Mouse (Mus musculus) lung, postnatal 0 days (tissue): ENCODE measurements around the gene Cdc42ep1. TPM values are rescaled to one million over a fixed set of nuclear protein-coding genes. Genes with fewer than 3 reads are reported as not detected.
A peak's percentile ranks its signal among the peaks of the same experiment; 100 is the strongest.
"Not testable (repeated sequence)": the region's sequence is repeated elsewhere in the genome, so short reads cannot be mapped to it uniquely, and the experiment has no call there.

Experiments used
- ATAC-seq: fragments of 200-750 bp; cut with Nextera tagmentation; 2 replicates; pipeline ENCODE4 v1.8.0; 2017; ENCODE audit warnings: moderate library complexity
- DNase-seq: peaks from one replicate; pipeline ENCODE4 v3.0.0-alpha.2; 2016; ENCODE audit warnings: low spot score
- H3K27ac ChIP-seq: fragments of 300-500 bp; sonication (generic); 2 replicates; pipeline ENCODE4 v1.5.1; 2014; ENCODE audit warnings: antibody characterized with exemption, mild to moderate bottlenecking, low read length, mixed read lengths
- H3K27me3 ChIP-seq: fragments of 300-500 bp; sonication (generic); replicated peaks from 2 replicates; pipeline ENCODE4 v1.6.1; 2014; ENCODE audit warnings: low read length, mixed read lengths; ENCODE audit not compliant: insufficient read depth
- H3K36me3 ChIP-seq: fragments of 300-500 bp; sonication (generic); 2 replicates; pipeline ENCODE4 v1.6.1; 2014; ENCODE audit warnings: low read length, mixed read lengths; ENCODE audit not compliant: insufficient read depth
- H3K4me1 ChIP-seq: fragments of 300-500 bp; sonication (generic); 2 replicates; pipeline ENCODE4 v1.6.1; 2014; ENCODE audit warnings: antibody characterized with exemption, low read depth, low read length, mixed read lengths; ENCODE audit not compliant: insufficient read depth
- H3K4me2 ChIP-seq: fragments of 300-500 bp; sonication (generic); replicated peaks from 2 replicates; pipeline ENCODE4 v1.6.1; 2014; ENCODE audit warnings: low read depth, mild to moderate bottlenecking, low read length, moderate library complexity, mixed read lengths
- H3K4me3 ChIP-seq: fragments of 300-500 bp; sonication (generic); 2 replicates; pipeline ENCODE4 v1.5.1; 2014; ENCODE audit warnings: low read depth, low read length
- H3K9ac ChIP-seq: fragments of 300-500 bp; sonication (generic); replicated peaks from 2 replicates; pipeline ENCODE4 v1.6.1; 2014; ENCODE audit warnings: low read depth, mild to moderate bottlenecking
- H3K9me3 ChIP-seq: fragments of 300-500 bp; sonication (generic); 2 replicates; pipeline ENCODE4 v1.6.1; 2016; ENCODE audit warnings: low read length, mixed read lengths
- CTCF ChIP-seq: IDR thresholded peaks from 2 replicates; pipeline ENCODE4 v1.5.1; 2016; ENCODE audit warnings: antibody characterized with exemption, mild to moderate bottlenecking
- EP300 ChIP-seq: IDR thresholded peaks from 2 replicates; pipeline ENCODE4 v1.6.1; 2016; ENCODE audit warnings: antibody characterized with exemption, mild to moderate bottlenecking, control low read depth
- WGBS: fragments of 180-500 bp; shearing (Covaris S2); extraction: QIAGEN DNeasy Blood & Tissue Kit; methylation state at CpG from one replicate; pipeline ENCODE4 v1.1.7; 2014; 5-methylcytosine and 5-hydroxymethylcytosine counted together
- polyA plus RNA-seq: library from polyadenylated mRNA; unstranded; fragments of >200 nt; fragmentation: Nextera tagmentation; extraction: Ambion mirVana; gene quantifications from 2 replicates; pipeline ENCODE4 v1.2.1, GENCODE M21; 2015

Gene Cdc42ep1
- polyA plus RNA-seq, 1 experiment from 2014 or later = 109 TPM

DNA sequence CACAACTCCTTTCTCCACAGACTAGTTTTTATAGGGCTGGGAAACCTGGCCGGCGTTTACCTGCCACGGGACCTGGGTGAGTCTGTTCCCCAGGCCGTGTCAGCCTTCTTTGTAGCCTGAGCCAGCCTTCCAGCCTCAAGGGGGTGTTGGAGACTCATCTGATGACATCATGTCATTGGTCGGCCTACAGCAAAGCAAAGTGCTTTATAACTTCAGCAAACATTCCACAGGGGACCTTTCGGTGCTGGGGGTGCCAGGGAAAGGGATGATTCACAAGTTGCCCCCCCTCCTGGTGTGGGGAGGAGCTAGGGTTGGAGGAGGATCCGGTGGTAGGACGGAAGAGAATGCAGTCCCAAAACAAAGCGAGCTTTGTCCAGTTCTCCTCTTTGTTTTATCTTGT lies 2.4 kb downstream of the Cdc42ep1 start:
- H3K4me1 ChIP-seq = peaks cover 41% of the 10 kb centered on the region
- H3K4me2 ChIP-seq = peak overlapping the region; percentile 78
- peak overlapping the region; percentile 76 for H3K4me3 ChIP-seq
- H3K9ac ChIP-seq = peak overlapping the region; percentile 93
- WGBS = 9% methylated on average over 9 of the region's 9 CpGs
- peaks cover 24% of the 10 kb centered on the region; the same call in 1 of the 2 replicates for H3K36me3 ChIP-seq
- TF ChIP-seq EP300 (peak; percentile 39; the same call in 1 of the 2 replicates), CTCF (peak; percentile 52)
- no peaks in the 10 kb centered on the region for H3K27me3 ChIP-seq
- H3K9me3 ChIP-seq = no peaks in the 10 kb centered on the region
- peak overlapping the region; percentile 97 for H3K27ac ChIP-seq
- DNase-seq (peak; percentile 95), ATAC-seq (peak; percentile 41)

DNA sequence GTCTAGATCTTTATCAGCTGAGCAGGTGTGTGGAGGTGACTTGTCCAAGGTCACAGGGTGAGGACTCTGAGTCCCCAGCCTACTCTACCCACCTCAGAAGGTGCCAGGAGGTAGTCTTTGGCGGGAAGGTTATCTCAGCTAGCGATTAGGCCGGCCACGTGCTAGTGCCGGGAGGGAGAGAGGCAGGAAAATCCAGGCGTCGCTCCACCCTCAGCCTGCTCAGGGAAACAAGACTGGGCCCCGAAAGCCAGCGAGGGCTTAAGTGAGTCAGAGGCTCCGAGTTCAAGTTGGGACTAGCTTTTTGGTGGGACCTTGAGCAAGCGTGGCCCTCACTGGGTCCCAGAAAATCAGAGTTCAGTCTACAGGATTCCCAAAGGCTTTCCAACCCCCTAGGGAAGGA lies 2.9 kb downstream of the Cdc42ep1 start:
- H3K27me3 ChIP-seq = no peaks in the 10 kb centered on the region
- no peak for ATAC-seq
- DNase-seq = peak; percentile 43
- H3K9me3 ChIP-seq = no peaks in the 10 kb centered on the region
- peaks cover 24% of the 10 kb centered on the region; the same call in 1 of the 2 replicates for H3K36me3 ChIP-seq
- WGBS = 27% methylated on average over 11 of the region's 11 CpGs
- peak overlapping the region; percentile 76 for H3K4me3 ChIP-seq
- H3K27ac ChIP-seq = peak overlapping the region; percentile 97
- no peak for TF ChIP-seq CTCF
- no peak for TF ChIP-seq EP300
- peaks cover 38% of the 10 kb centered on the region for H3K4me1 ChIP-seq
- H3K4me2 ChIP-seq = peak overlapping the region; percentile 78
- peak overlapping the region; percentile 44 for H3K9ac ChIP-seq

DNA sequence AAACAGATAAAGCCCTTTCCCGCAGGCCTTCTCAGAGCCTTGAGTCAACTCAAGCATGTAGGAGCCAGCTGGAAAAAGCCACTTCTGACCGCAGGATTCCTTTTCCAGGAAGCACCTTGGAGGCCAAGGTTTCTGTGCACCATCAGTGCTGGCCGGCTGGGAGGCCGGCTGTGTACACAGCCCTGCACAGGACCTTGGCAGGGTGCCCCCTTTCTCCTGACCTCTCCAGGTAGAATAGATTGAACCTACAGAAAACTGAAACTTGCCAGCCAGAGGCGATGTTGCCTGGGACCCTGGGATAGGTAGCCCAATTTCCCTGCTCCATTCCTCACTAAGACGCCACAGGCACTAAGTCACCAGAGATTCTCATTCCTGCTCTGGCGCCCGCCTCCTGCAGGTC lies 3.4 kb downstream of the Cdc42ep1 start:
- Histone ChIP-seq H3K4me1 (peaks cover 35% of the 10 kb centered on the region), H3K9me3 (no peaks in the 10 kb centered on the region), H3K9ac (peak overlapping the region; percentile 44), H3K4me3 (peak overlapping the region; percentile 76), H3K27ac (peak overlapping the region; percentile 97), H3K4me2 (peak overlapping the region; percentile 78), H3K27me3 (no peaks in the 10 kb centered on the region), H3K36me3 (peaks cover 24% of the 10 kb centered on the region; the same call in 1 of the 2 replicates)
- WGBS = 39% methylated on average over 8 of the region's 8 CpGs
- no peak for ATAC-seq
- TF ChIP-seq CTCF = peak; percentile 6; the same call in 1 of the 2 replicates
- TF ChIP-seq EP300 = no peak; the same call in 1 of the 2 replicates
- DNase-seq = peak; percentile 67

DNA sequence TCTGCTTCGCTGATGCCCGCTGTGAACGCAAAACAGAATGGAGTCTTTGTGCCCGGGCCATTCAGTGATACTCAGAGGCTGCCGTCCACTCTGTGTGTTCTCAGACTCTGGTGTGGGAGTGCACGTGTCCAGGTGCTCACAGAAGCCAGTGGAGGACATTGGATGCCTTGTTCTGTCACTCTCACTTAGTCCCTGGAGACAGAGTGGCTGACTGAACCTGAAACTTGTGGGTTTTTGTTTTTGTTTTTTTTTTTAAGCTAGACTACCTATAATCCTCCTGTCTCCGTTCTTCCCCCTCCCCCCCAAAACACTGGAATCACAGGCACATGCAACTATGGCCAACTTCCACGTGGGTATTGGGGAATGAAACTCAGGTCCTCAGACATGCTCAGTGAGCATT lies 3.9 kb downstream of the Cdc42ep1 start:
- peak overlapping the region; percentile 78 for H3K4me2 ChIP-seq
- no peak for DNase-seq
- peaks cover 35% of the 10 kb centered on the region for H3K4me1 ChIP-seq
- H3K9ac ChIP-seq = no peak overlapping the region
- no peak for ATAC-seq
- H3K27ac ChIP-seq = peak overlapping the region; percentile 97
- H3K27me3 ChIP-seq = no peaks in the 10 kb centered on the region
- H3K9me3 ChIP-seq = no peaks in the 10 kb centered on the region
- WGBS = 59% methylated on average over 8 of the region's 8 CpGs
- no peak for TF ChIP-seq EP300
- no peak for TF ChIP-seq CTCF
- H3K36me3 ChIP-seq = peaks cover 24% of the 10 kb centered on the region; the same call in 1 of the 2 replicates
- H3K4me3 ChIP-seq = peak overlapping the region; percentile 76; the same call in 1 of the 2 replicates

DNA sequence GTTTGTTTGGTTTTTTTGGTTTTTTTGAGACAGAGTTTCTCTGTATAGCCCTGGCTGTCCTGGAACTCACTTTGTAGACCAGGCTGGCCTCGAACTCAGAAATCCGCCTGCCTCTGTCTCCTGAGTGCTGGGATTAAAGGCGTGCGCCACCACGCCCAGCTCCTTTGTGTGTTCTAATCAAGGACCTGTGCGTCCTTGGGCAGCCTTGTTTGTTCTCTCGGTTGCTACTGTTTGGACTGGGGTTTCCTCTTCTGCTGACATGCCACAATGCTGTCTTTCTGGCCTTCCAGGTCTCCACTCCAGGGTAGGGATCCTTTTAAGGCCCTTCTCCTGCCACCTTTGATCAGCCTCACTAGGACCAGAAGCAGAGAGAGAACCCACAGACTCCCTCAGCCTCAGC lies 4.4 kb downstream of the Cdc42ep1 start:
- Histone ChIP-seq H3K36me3 (peaks cover 24% of the 10 kb centered on the region; the same call in 1 of the 2 replicates), H3K4me1 (peaks cover 34% of the 10 kb centered on the region), H3K27ac (0 out of 2 replicates have a peak overlapping the region, but pooled peaks have one; percentile 51)
- not testable (repeated sequence) for DNase-seq, H3K9ac ChIP-seq, H3K4me3 ChIP-seq, H3K4me2 ChIP-seq, H3K9me3 ChIP-seq, ATAC-seq, H3K27me3 ChIP-seq
- WGBS = 55% methylated on average over 7 of the region's 7 CpGs

- Histone ChIP-seq H3K27ac (no peak overlapping the region), H3K9me3 (no peaks in the 10 kb centered on the region), H3K4me1 (peaks cover 34% of the 10 kb centered on the region), H3K4me2 (no peak overlapping the region), H3K36me3 (peaks cover 24% of the 10 kb centered on the region; the same call in 1 of the 2 replicates), H3K9ac (no peak overlapping the region), H3K4me3 (no peak overlapping the region), H3K27me3 (no peaks in the 10 kb centered on the region)
- DNase-seq (peak; percentile 87), ATAC-seq (no peak)
- TF ChIP-seq EP300 = no peak; the same call in 1 of the 2 replicates
- peak; percentile 95 for TF ChIP-seq CTCF
- WGBS = 29% methylated on average over 5 of the region's 5 CpGs
These were observed 6.0 kb downstream of the Cdc42ep1 start for GRCm38 (mm10) chr15:78848467-78848866.
